Comparison of ENCODE assay signal across 37 mouse cellular contexts in the genomic region with DNA sequence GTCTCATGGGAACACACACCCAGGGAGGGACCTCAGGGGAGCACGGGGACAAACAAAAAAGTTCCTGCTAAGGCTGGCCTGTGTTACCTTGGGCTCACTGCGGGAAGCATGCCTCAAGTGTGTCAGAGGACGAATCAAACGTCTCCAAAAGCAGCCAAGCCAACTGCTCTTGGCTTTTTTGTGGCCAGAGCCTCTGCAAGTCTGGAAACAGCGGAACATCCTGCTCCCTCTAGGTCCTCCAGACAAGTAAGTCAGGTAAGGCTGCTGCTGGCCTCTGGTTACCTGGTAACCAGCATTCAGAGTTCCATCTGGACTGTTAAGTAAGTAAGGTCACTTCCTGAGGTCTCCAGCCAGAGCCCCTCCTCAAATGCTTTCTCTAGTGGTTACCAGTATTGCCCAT. TPM values are rescaled to one million over a fixed set of nuclear protein-coding genes. Genes with fewer than 3 reads are reported as not detected.
"Had no signal": no experiment of that assay in that cellular context is flagged by ENCODE, and none has a peak within 500 bp of the region (broad histone marks: within the 10 kb centered on the region; RNA-seq: fewer than 3 reads in every experiment).

A gene (minus strand): TSS at position 271 of the 400 bp plus-strand sequence.

- H3K27ac ChIP-seq: embryonic facial prominence, embryonic 10.5 days; embryonic facial prominence, embryonic 12.5 days; embryonic facial prominence, embryonic 13.5 days; embryonic facial prominence, embryonic 15.5 days; forebrain, embryonic 10.5 days; forebrain, embryonic 12.5 days; forebrain, embryonic 13.5 days; forebrain, embryonic 15.5 days; gastrocnemius, adult 2 months; heart, adult 2 months had no signal

- H3K27me3 ChIP-seq: embryonic facial prominence, embryonic 12.5 days; embryonic facial prominence, embryonic 13.5 days; embryonic facial prominence, embryonic 15.5 days; forebrain, embryonic 12.5 days; forebrain, embryonic 13.5 days; forebrain, embryonic 15.5 days had no signal

- H3K4me1 ChIP-seq: embryonic facial prominence, embryonic 10.5 days; embryonic facial prominence, embryonic 12.5 days; embryonic facial prominence, embryonic 13.5 days; embryonic facial prominence, embryonic 15.5 days; forebrain, embryonic 10.5 days; forebrain, embryonic 12.5 days; forebrain, embryonic 13.5 days; forebrain, embryonic 15.5 days had no signal

- H3K36me3 ChIP-seq: embryonic facial prominence, embryonic 10.5 days; embryonic facial prominence, embryonic 12.5 days; embryonic facial prominence, embryonic 13.5 days; embryonic facial prominence, embryonic 15.5 days; forebrain, embryonic 10.5 days; forebrain, embryonic 12.5 days; forebrain, embryonic 15.5 days had no signal

- DNase-seq: cerebellum, adult 9-10 months; cerebellum, adult 9-11 months; cerebellum, postnatal 10 days; cerebellum, postnatal 14 days; cerebellum, postnatal 25 days; cerebellum, postnatal 36 days; embryo, embryonic 11 days; forebrain, postnatal 0 days; gastrocnemius, adult 2 months; gastrocnemius, postnatal 10 days; gastrocnemius, postnatal 14 days; gastrocnemius, postnatal 25 days; gastrocnemius, postnatal 36 days; heart, adult 18-20 months; heart, adult 2 months had no signal

- ATAC-seq: forebrain, embryonic 13.5 days; forebrain, embryonic 14.5 days; forebrain, embryonic 15.5 days; forebrain, embryonic 16.5 days; forebrain, postnatal 0 days had no signal

- H3K4me3 ChIP-seq: embryonic facial prominence, embryonic 10.5 days; embryonic facial prominence, embryonic 12.5 days; embryonic facial prominence, embryonic 13.5 days; embryonic facial prominence, embryonic 15.5 days; erythroblast, embryonic 14.5 days; forebrain, embryonic 10.5 days; forebrain, embryonic 12.5 days; forebrain, embryonic 13.5 days; forebrain, embryonic 15.5 days; gastrocnemius, adult 2 months; heart, adult 2 months had no signal

RNA-seq across cellular contexts. Expression of the gene that starts here (rescaled TPM):
- total RNA-seq: common myeloid progenitor, adult 5-6 weeks; forebrain, postnatal 0 days; gastrocnemius, adult 18-20 months; gastrocnemius, adult 2 months; gastrocnemius, adult 8-10 months; gastrocnemius, postnatal 10 days; gastrocnemius, postnatal 14 days; gastrocnemius, postnatal 25 days; gastrocnemius, postnatal 36 days; gastrocnemius, postnatal 4 days; granulocyte monocyte progenitor cell, adult 5-6 weeks; heart, adult 18-20 months; heart, adult 2 months had no signal
- polyA plus RNA-seq: cortical plate, adult 2 months; embryonic facial prominence, embryonic 10.5 days; embryonic facial prominence, embryonic 11.5 days; embryonic facial prominence, embryonic 12.5 days; embryonic facial prominence, embryonic 13.5 days; embryonic facial prominence, embryonic 14.5 days; embryonic facial prominence, embryonic 15.5 days; erythroblast, embryonic 14.5 days; forebrain, embryonic 10.5 days; forebrain, embryonic 11.5 days; forebrain, embryonic 12.5 days; forebrain, embryonic 13.5 days; forebrain, embryonic 14.5 days; forebrain, embryonic 15.5 days; forebrain, embryonic 16.5 days; forebrain, postnatal 0 days; frontal cortex, adult 2 months; gonadal fat pad, adult 2 months; heart, adult 2 months had no signal
